Mouse (Mus musculus): Measurements from ENCODE around the gene Mtmr12. TPM values are rescaled to one million over a fixed set of nuclear protein-coding genes. Genes with fewer than 3 reads are reported as not detected.

Mtmr12 gene
- polyA plus RNA-seq, 1 experiment: 30.0 TPM

DNA sequence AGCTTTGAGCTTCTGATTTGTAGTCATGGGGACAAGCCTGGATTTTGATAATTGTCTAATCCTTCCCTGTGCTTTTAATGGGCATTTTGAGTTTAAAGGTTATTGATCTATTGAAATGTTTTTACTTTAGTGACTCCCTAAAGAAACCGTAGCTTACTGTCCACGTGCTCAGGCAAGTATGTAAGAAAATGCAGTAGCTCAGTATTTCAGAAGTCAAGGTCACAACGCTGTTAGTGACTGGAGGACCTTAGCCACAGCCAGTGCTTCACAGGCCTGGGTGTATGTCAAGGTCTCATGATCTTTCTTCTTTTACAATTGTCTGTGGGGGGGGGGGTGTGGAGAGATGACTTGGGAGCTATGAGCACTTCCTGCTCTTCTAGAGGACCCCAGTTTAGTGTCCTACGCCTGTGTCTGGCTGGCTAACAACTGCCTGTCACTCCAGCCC, 42.4 kb downstream of the Mtmr12 start:
- no peak overlapping the region for H3K4me3 ChIP-seq (ENCODE audit: insufficient read depth, low read length)
- no peak for TF ChIP-seq CTCF (IDR thresholded peaks at IDR 0.05; ENCODE audit: low read depth, low read length)
- no peak for TF ChIP-seq POLR2A (IDR thresholded peaks at IDR 0.05; ENCODE audit: borderline replicate concordance, low read depth, low read length)
- no peak overlapping the region for H3K27ac ChIP-seq (ENCODE audit: insufficient read depth, low read depth, low read length)
- H3K4me1 ChIP-seq (ENCODE audit: control insufficient read depth, insufficient read depth, low read length): peaks cover 12% of the 10 kb centered on the region

DNA sequence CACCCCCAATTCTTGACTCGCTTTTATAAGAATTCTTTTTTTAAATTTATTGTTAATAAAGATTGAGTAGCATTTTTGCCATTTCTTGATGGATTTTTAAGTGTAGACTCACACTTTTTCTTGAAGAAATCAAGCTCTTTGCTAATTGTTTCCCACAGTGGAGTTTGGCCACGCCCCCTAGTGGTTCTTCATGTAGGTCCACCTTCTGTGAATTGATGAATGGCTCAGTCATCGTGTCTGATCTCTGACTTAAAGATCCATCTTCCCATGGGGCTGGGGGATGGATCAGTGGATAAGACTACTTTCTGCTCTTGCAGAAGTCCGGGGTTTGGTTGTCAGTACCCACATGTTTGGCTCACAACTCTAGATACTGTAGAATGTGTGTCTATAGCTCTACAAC, 43.5 kb downstream of the Mtmr12 start:
- TF ChIP-seq POLR2A (IDR thresholded peaks at IDR 0.05; ENCODE audit: borderline replicate concordance, low read depth, low read length) (no peak), CTCF (IDR thresholded peaks at IDR 0.05; ENCODE audit: low read depth, low read length) (no peak)
- Histone ChIP-seq H3K4me1 (ENCODE audit: control insufficient read depth, insufficient read depth, low read length) (peaks cover 12% of the 10 kb centered on the region), H3K4me3 (ENCODE audit: insufficient read depth, low read length) (no peak overlapping the region)

DNA sequence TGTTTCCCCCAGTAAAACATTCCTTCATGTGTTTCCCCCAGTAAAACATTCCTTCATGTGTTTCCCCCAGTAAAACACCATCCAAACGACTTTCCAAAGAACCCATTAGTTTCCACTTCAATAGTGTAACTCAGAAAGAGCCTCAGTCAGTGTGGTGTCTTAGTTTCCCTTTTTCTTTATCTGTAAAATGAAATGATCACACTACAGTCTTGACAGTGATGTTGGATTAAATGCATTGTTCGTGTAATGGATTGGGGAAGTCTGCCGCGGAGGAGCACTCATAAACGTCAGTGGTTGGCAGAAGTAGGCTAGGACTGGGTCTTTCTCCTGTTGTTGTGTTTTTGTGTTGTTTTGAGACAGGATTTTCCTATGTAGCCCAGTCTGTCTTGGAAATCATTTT, 45.5 kb downstream of the Mtmr12 start:
- Histone ChIP-seq H3K27ac (ENCODE audit: insufficient read depth, low read depth, low read length) (no peak overlapping the region), H3K4me1 (ENCODE audit: control insufficient read depth, insufficient read depth, low read length) (peaks cover 5% of the 10 kb centered on the region), H3K4me3 (ENCODE audit: insufficient read depth, low read length) (no peak overlapping the region)
- TF ChIP-seq CTCF (IDR thresholded peaks at IDR 0.05; ENCODE audit: low read depth, low read length): no peak
- no peak for TF ChIP-seq POLR2A (IDR thresholded peaks at IDR 0.05; ENCODE audit: borderline replicate concordance, low read depth, low read length)

More for the DNA sequence above, 43.5 kb downstream of the Mtmr12 start:
- no peak overlapping the region for H3K27ac ChIP-seq (ENCODE audit: insufficient read depth, low read depth, low read length)

DNA sequence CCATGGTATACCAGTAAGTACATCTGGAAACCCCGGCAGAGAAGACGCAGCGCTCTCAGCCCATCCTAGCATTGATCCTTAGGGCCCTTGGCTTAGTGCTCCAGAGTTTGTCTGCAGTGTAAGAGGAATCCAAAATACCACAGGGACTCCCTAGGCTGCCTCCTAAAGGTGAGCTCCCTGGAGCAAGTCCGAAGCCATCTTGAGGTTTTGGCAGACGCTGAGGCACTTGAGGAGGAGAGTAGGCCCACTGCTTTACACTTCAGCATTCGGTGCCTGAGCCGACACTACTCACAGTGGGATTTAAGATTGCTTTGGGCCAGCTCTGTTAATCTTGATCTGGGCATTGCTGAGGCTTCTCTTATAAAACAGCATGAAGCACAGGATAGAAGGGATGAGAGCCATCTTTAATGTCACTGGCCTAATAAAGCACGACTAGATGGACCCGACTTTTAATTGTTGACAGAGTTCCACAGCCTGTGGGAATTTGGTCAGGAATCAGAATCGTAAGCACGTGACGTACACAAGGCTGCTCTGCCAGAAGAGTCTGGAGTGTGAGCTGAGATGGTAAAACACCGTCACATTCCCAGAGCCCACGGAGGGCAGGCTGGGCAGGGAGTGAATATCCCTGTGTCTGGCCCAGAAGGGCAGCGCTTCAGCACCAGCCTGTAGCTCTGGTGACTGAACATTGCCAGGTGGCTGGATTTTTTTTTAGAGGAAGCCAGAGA, 46.8 kb downstream of the Mtmr12 start:
- H3K27ac ChIP-seq (ENCODE audit: insufficient read depth, low read depth, low read length): no peak overlapping the region
- TF ChIP-seq POLR2A (IDR thresholded peaks at IDR 0.05; ENCODE audit: borderline replicate concordance, low read depth, low read length) (no peak), CTCF (IDR thresholded peaks at IDR 0.05; ENCODE audit: low read depth, low read length) (no peak)
- no peak overlapping the region for H3K4me3 ChIP-seq (ENCODE audit: insufficient read depth, low read length)
- H3K4me1 ChIP-seq (ENCODE audit: control insufficient read depth, insufficient read depth, low read length): no peaks in the 10 kb centered on the region

DNA sequence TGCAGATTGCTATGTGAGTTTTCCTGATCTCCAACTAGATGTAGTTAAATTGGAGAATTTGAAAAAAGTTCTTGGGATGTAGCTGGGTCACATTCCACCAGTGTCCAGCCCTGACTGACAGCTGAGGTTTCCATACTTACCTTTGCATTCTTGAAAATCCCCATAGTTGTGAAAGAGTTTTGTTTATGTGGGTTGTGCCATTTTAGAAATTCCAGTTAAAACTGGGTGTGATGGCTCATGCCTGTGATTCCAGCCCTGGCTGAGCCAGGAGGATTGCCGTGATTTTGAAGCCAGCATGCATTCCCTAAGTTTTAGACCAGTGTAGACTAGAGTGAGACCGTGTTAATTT, 47.3 kb downstream of the Mtmr12 start:
- TF ChIP-seq CTCF (IDR thresholded peaks at IDR 0.05; ENCODE audit: low read depth, low read length) (no peak), POLR2A (IDR thresholded peaks at IDR 0.05; ENCODE audit: borderline replicate concordance, low read depth, low read length) (no peak)
- H3K4me3 ChIP-seq (ENCODE audit: insufficient read depth, low read length): no peak overlapping the region

DNA sequence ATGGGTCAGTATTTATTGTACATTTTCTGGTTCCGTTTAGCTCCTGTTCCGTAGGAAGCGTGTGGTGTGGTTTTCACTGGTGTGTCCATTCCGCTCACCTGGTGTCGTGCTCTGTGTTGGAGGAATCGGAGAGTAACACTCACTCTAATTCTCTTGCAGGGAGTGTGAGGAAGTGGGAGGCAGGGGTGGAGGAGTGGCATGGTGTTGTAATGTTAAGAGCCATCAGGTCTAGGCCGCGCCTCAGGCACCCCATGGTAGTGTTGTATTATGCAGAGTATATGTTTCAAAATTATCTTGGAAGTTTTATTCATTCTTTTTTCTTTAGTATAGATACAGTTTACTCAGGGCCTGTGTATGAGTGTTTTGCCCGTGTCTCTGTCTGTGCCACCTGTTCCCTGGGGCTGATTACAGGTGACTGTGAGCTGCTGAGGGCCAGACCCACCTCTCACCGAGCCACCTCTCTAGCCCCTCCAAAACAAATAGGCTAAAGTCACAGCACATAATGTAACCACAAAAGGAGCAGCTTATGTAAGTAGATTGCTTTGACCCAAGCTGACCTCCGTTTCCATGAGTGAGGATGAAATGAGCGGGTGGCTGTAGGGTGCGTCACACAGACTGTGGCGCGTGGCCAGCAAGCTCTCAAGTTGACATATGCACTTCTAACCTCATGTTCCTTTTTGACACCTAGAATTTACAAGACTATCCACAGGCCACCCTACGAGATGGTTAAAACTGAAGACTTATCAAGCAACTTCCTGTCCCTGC, 53.1 kb downstream of the Mtmr12 start:
- TF ChIP-seq CTCF (IDR thresholded peaks at IDR 0.05; ENCODE audit: low read depth, low read length) (no peak), POLR2A (IDR thresholded peaks at IDR 0.05; ENCODE audit: borderline replicate concordance, low read depth, low read length) (no peak)
- no peak overlapping the region for H3K4me3 ChIP-seq (ENCODE audit: insufficient read depth, low read length)
- H3K4me1 ChIP-seq (ENCODE audit: control insufficient read depth, insufficient read depth, low read length): no peaks in the 10 kb centered on the region
- no peak overlapping the region for H3K27ac ChIP-seq (ENCODE audit: insufficient read depth, low read depth, low read length)

More for the DNA sequence above, 47.3 kb downstream of the Mtmr12 start:
- no peak overlapping the region for H3K27ac ChIP-seq (ENCODE audit: insufficient read depth, low read depth, low read length)
- no peaks in the 10 kb centered on the region for H3K4me1 ChIP-seq (ENCODE audit: control insufficient read depth, insufficient read depth, low read length)

DNA sequence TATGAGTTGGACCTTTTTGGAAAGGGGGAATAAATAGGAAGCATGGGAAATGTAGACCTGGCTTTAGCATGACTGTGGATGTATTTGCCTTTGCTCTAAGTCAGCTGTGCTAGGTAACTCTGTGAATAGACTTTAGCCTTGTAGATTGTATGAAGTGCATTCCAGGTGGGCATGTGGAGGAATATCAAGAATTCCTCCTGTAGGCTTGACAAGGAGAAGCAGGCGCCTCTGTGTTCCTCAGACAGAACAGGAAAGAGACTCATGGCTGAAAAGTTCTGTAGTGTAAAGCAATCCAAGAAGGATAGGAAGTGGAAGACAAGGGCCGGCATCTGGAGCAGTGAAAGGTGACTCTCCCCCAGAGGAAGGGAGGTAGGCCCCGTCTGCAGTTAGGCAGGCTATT, 58.2 kb downstream of the Mtmr12 start:
- H3K27ac ChIP-seq (ENCODE audit: insufficient read depth, low read depth, low read length): no peak overlapping the region
- TF ChIP-seq CTCF (IDR thresholded peaks at IDR 0.05; ENCODE audit: low read depth, low read length): no peak
- no peak for TF ChIP-seq POLR2A (IDR thresholded peaks at IDR 0.05; ENCODE audit: borderline replicate concordance, low read depth, low read length)
- no peaks in the 10 kb centered on the region for H3K4me1 ChIP-seq (ENCODE audit: control insufficient read depth, insufficient read depth, low read length)
- H3K4me3 ChIP-seq (ENCODE audit: insufficient read depth, low read length): no peak overlapping the region

DNA sequence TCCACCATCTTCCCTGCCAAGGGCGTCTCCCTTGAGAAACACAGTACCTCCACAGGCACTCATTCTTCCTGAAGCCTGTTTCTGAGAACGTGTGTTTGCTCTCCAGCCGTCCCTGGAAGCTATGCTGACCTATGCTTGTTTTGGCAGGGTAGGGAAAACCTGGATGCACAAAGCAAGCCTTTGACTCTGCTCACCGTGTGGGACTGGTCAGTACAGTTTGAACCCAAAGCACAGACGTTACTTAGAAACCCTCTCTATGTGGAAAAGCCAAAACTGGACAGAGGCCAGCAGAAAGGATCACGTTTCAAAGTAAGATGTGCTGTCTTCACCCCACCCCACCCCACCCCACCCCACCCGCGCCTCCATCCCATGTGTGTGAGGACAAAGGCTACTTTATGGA, 61.6 kb downstream of the Mtmr12 start:
- Histone ChIP-seq H3K4me1 (ENCODE audit: control insufficient read depth, insufficient read depth, low read length) (no peaks in the 10 kb centered on the region), H3K4me3 (ENCODE audit: insufficient read depth, low read length) (no peak overlapping the region), H3K27ac (ENCODE audit: insufficient read depth, low read depth, low read length) (no peak overlapping the region)
- TF ChIP-seq POLR2A (IDR thresholded peaks at IDR 0.05; ENCODE audit: borderline replicate concordance, low read depth, low read length) (no peak), CTCF (IDR thresholded peaks at IDR 0.05; ENCODE audit: low read depth, low read length) (no peak)

DNA sequence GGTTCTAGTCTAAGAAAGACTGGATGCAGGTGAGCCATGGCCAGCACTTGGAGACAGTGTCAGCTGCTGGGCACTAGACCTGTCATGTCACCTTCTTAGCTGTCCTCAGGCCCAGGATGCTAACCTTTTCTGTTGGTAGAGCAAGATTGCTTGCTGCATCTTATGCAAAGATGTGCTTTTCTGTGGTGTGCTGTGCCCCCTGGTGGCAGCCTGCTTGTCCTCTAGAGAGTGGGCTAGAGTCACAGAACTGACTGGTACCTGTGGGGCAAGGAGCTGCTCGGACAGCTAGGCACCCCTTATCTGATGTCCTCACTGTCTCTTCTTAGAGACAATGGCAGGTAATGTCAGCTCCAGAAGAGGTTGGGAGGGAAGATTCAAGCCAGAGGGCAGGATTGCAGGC, 63.2 kb downstream of the Mtmr12 start:
- H3K4me3 ChIP-seq (ENCODE audit: insufficient read depth, low read length): no peak overlapping the region
- TF ChIP-seq POLR2A (IDR thresholded peaks at IDR 0.05; ENCODE audit: borderline replicate concordance, low read depth, low read length) (no peak), CTCF (IDR thresholded peaks at IDR 0.05; ENCODE audit: low read depth, low read length) (peak; percentile 74)
- no peaks in the 10 kb centered on the region for H3K4me1 ChIP-seq (ENCODE audit: control insufficient read depth, insufficient read depth, low read length)
- H3K27ac ChIP-seq (ENCODE audit: insufficient read depth, low read depth, low read length): no peak overlapping the region

DNA sequence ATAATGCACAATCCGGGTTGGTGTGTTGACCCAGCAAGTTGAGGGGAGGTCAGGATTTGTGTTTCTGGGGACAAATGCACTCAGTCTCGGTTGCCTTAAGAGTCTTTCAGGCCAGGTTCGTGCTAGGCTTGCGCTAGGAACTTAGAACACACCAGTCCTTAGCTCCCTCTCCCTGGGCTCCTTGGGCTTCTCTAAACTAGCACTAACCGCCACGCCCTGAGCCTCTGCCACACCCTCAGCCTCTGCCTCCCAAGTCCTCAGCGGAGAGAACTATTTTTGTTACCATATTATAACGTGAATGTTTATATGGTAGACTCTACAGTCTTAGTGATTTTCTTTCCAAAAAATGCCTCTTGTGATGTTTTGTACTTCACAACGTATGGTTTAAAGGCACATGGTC, 66.5 kb downstream of the Mtmr12 start:
- no peak overlapping the region for H3K4me3 ChIP-seq (ENCODE audit: insufficient read depth, low read length)
- peaks cover 6% of the 10 kb centered on the region for H3K4me1 ChIP-seq (ENCODE audit: control insufficient read depth, insufficient read depth, low read length)
- H3K27ac ChIP-seq (ENCODE audit: insufficient read depth, low read depth, low read length): no peak overlapping the region
- TF ChIP-seq POLR2A (IDR thresholded peaks at IDR 0.05; ENCODE audit: borderline replicate concordance, low read depth, low read length) (no peak), CTCF (IDR thresholded peaks at IDR 0.05; ENCODE audit: low read depth, low read length) (no peak)
